Mouse (Mus musculus) spleen, adult 2 months (tissue): ENCODE data around the gene Map4. TPM values are rescaled to one million over a fixed set of nuclear protein-coding genes. Genes with fewer than 3 reads are reported as not detected.

Experiments used
- DNase-seq, 2 experiments: peaks; one replicate each; pipeline versions ENCODE4 v3.0.0 to v3.0.0-alpha.2; 2012 to 2021; ENCODE audit warnings: low spot score in 2 of 2, low read depth in 1 of 2
- H3K27ac ChIP-seq: fragments of 200-500 bp; 2 replicates; pipeline ENCODE4 v1.5.1; 2012; ENCODE audit warnings: low read length, inconsistent platforms; ENCODE audit not compliant: insufficient read depth
- H3K27me3 ChIP-seq: fragments of 200-500 bp; 2 replicates; pipeline ENCODE4 v1.6.1; 2012; ENCODE audit warnings: mild to moderate bottlenecking, moderate library complexity, low read length, inconsistent platforms; ENCODE audit not compliant: control insufficient read depth, insufficient read depth
- H3K36me3 ChIP-seq: fragments of 200-500 bp; 2 replicates; pipeline ENCODE4 v1.6.1; 2012; ENCODE audit warnings: mild to moderate bottlenecking, low read length, inconsistent platforms; ENCODE audit not compliant: control insufficient read depth, insufficient read depth
- H3K4me1 ChIP-seq: fragments of 200-500 bp; 2 replicates; pipeline ENCODE4 v1.6.1; 2011; ENCODE audit warnings: inconsistent platforms; ENCODE audit not compliant: control insufficient read depth, insufficient read depth, insufficient read length
- H3K4me3 ChIP-seq: fragments of 200-500 bp; 2 replicates; pipeline ENCODE4 v1.5.1; 2011; ENCODE audit warnings: mild to moderate bottlenecking, inconsistent platforms; ENCODE audit not compliant: insufficient read depth, insufficient read length; ENCODE audit errors: extremely low read depth
- CTCF ChIP-seq: fragments of 200-500 bp; IDR thresholded peaks from 2 replicates; pipeline ENCODE4 v1.5.1; 2011; ENCODE audit warnings: mild to moderate bottlenecking, inconsistent platforms; ENCODE audit not compliant: insufficient read depth, insufficient read length, insufficient replicate concordance; ENCODE audit errors: extremely low read depth
- POLR2A ChIP-seq: fragments of 200-500 bp; IDR thresholded peaks from 2 replicates; pipeline ENCODE4 v1.6.1; 2011; ENCODE audit warnings: low read depth, low read length, inconsistent platforms
- WGBS: fragments of 180-500 bp; shearing (Covaris S2); methylation state at CpG from one replicate; pipeline ENCODE4 v1.1.7; 2018; 5-methylcytosine and 5-hydroxymethylcytosine counted together
- polyA plus RNA-seq: library from polyadenylated mRNA; depleted of rRNA; stranded (reverse); fragments of >200 nt; gene quantifications from 2 replicates; pipeline ENCODE4 v1.2.3, GENCODE M21; 2012

Map4 gene
- polyA plus RNA-seq, 1 experiment = 103 TPM

DNA sequence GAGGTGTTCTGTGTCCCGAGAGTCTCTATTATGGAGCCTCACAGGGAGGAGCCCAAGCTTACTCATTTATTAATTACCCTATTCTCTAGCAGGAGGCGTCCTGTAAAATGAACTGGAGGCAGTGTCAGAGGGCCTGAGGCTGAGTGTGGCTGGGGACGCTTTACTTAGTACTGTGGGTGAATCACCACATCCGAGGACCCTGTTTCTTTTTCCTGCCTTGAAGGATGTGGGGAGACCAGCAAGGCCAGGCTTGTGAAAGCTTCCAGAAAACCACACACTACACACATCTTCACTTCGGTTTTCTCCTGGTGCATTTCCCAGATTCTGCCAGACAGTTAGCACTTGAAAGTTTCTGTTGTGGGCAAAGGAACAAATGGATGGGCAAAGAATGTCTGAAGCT lies 28.5 kb upstream of the Map4 start:
- Histone ChIP-seq H3K27ac (no peak overlapping the region), H3K36me3 (no peaks in the 10 kb centered on the region), H3K4me3 (no peak overlapping the region), H3K4me1 (no peaks in the 10 kb centered on the region), H3K27me3 (no peaks in the 10 kb centered on the region)
- 57% methylated on average over 5 of the region's 5 CpGs for WGBS
- no peak for TF ChIP-seq CTCF
- TF ChIP-seq POLR2A = no peak
- DNase-seq = no peak

- no peak overlapping the region for H3K27ac ChIP-seq
- no peaks in the 10 kb centered on the region for H3K36me3 ChIP-seq
- no peaks in the 10 kb centered on the region for H3K4me1 ChIP-seq
- no peak for DNase-seq
- TF ChIP-seq POLR2A = no peak
- TF ChIP-seq CTCF = no peak
- H3K27me3 ChIP-seq = no peaks in the 10 kb centered on the region
- H3K4me3 ChIP-seq = no peak overlapping the region
- 74% methylated on average over 8 of the region's 8 CpGs for WGBS
Observed at GRCm38 (mm10) chr9:109907300-109907699, 24.0 kb upstream of the Map4 start.

DNA sequence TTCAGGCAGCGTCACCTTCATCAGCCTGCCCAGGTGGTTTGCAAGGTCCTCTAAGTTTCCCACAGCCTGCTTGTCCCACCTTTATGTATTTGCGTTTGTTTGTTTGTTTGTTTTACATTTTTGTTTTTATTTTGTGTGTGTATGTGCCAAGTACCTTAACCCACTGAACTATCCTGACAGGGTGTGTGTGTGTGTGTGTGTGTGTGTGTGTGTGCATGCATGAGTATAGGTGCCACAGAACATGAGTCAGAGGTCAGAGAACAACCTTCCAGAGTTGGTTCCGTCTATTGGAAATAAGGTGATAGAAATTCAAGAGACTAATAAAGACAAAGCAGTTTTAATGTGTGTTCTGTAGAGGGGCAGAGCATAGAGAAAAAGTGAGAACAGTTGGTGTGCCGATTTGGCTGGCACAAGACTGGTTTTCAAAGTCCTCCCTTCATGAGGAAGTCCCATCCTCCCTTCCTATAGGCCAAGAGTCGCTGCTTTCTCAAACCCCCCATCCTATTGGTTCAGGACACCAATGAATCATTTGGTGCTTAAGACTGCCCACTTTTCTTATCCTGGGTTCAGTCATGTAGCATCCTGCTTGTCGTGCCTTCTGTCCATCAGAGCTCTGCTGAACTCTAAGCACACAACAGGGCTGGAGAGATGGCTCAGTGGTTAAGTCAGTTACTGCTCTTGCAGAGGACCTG lies 23.3 kb upstream of the Map4 start:
- DNase-seq = no peak
- Histone ChIP-seq H3K4me1 (no peaks in the 10 kb centered on the region), H3K4me3 (no peak overlapping the region), H3K27ac (no peak overlapping the region), H3K27me3 (no peaks in the 10 kb centered on the region), H3K36me3 (no peaks in the 10 kb centered on the region)
- no peak for TF ChIP-seq POLR2A
- TF ChIP-seq CTCF = no peak
- 55% methylated on average over 6 of the region's 6 CpGs for WGBS

- DNase-seq = no peak
Observed at GRCm38 (mm10) chr9:109909102-109909501, 22.2 kb upstream of the Map4 start.

DNA sequence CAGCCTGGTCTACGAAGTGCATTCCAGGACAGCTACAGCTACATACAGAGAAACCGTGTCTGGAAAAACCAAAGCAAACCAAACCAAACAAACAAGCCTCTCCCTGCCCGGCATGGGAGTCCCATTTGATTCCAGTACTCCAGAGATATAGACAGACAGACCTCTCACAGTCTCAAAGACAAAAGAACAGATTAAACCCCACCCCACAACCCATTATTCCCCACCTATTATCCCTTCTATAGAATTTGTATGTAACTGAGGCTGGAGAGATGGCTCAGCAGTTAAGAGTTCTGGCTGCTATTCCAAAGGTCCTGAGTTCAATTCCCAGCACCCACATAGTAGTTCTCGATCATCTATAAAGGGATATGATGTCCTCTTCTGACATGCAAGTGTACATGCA lies 21.3 kb upstream of the Map4 start:
- DNase-seq = no peak
- Histone ChIP-seq H3K36me3 (no peaks in the 10 kb centered on the region), H3K4me3 (no peak overlapping the region), H3K27me3 (no peaks in the 10 kb centered on the region), H3K4me1 (no peaks in the 10 kb centered on the region; the same call in 1 of the 2 replicates), H3K27ac (no peak overlapping the region)
- TF ChIP-seq CTCF (no peak), POLR2A (no peak)
- WGBS = 93% methylated on average over 4 of the region's 4 CpGs

More at GRCm38 (mm10) chr9:109909102-109909501, 22.2 kb upstream of the Map4 start:
- Histone ChIP-seq H3K4me3 (no peak overlapping the region), H3K27ac (no peak overlapping the region), H3K27me3 (no peaks in the 10 kb centered on the region), H3K36me3 (no peaks in the 10 kb centered on the region), H3K4me1 (no peaks in the 10 kb centered on the region; the same call in 1 of the 2 replicates)
- 88% methylated on average over 8 of the region's 8 CpGs for WGBS
- TF ChIP-seq POLR2A (no peak), CTCF (no peak)

GRCm38 (mm10) chr9:109911779-109912178 lies 19.5 kb upstream of the Map4 start:
- DNase-seq = no peak
- WGBS = 95% methylated on average over 7 of the region's 7 CpGs

GRCm38 (mm10) chr9:109914269-109914926 lies 16.9 kb upstream of the Map4 start:
- H3K27me3 ChIP-seq = no peaks in the 10 kb centered on the region
- H3K27ac ChIP-seq = no peak overlapping the region
- H3K4me3 ChIP-seq = no peak overlapping the region
- H3K4me1 ChIP-seq = no peaks in the 10 kb centered on the region; the same call in 1 of the 2 replicates
- no peak for DNase-seq
- TF ChIP-seq CTCF (no peak), POLR2A (no peak)
- no peaks in the 10 kb centered on the region for H3K36me3 ChIP-seq
- 18% methylated on average over 4 of the region's 4 CpGs for WGBS

More at GRCm38 (mm10) chr9:109911779-109912178, 19.5 kb upstream of the Map4 start:
- TF ChIP-seq CTCF (no peak), POLR2A (no peak)
- no peaks in the 10 kb centered on the region for H3K27me3 ChIP-seq
- no peak overlapping the region for H3K4me3 ChIP-seq
- H3K27ac ChIP-seq = no peak overlapping the region
- no peaks in the 10 kb centered on the region; the same call in 1 of the 2 replicates for H3K4me1 ChIP-seq
- H3K36me3 ChIP-seq = no peaks in the 10 kb centered on the region
